Mouse (Mus musculus) C2C12 (cell line): ENCODE results near the gene Smco2. TPM values are rescaled to one million over a fixed set of nuclear protein-coding genes. Genes with fewer than 3 reads are reported as not detected.

Experiments
- H3K27me3 ChIP-seq: one replicate; pipeline ENCODE4 v1.6.1; 2011; ENCODE audit not compliant: control insufficient read depth, insufficient read depth, insufficient read length
- H3K36me3 ChIP-seq: one replicate; pipeline ENCODE4 v1.6.1; 2011; ENCODE audit not compliant: control insufficient read depth, insufficient read depth
- H3K4me3 ChIP-seq: one replicate; pipeline ENCODE4 v1.5.1; 2011; ENCODE audit warnings: mild to moderate bottlenecking, control low read depth; ENCODE audit not compliant: poor library complexity, insufficient read depth, severe bottlenecking
- H3K79me2 ChIP-seq: one replicate; pipeline ENCODE4 v1.6.1; 2011; ENCODE audit not compliant: control insufficient read depth, insufficient read depth
- H3K79me3 ChIP-seq: one replicate; pipeline ENCODE4 v1.6.1; 2011; ENCODE audit warnings: low read depth, control low read depth
- H3ac ChIP-seq: one replicate; pipeline ENCODE3; 2011; ENCODE audit warnings: low read depth; ENCODE audit not compliant: control insufficient read depth, insufficient read length
- CEBPB ChIP-seq: IDR thresholded peaks from one replicate; pipeline ENCODE4 v1.6.1; 2011; ENCODE audit warnings: low read depth, mild to moderate bottlenecking, control low read depth, moderate library complexity
- CTCF ChIP-seq: IDR thresholded peaks from one replicate; pipeline ENCODE4 v1.5.1; 2011; ENCODE audit not compliant: control insufficient read depth, insufficient read depth, insufficient read length
- FOSL1 ChIP-seq: IDR thresholded peaks from one replicate; pipeline ENCODE4 v1.8.0; 2011; ENCODE audit warnings: mild to moderate bottlenecking, low read length; ENCODE audit not compliant: poor library complexity, insufficient read depth, severe bottlenecking
- MAX ChIP-seq: IDR thresholded peaks from one replicate; pipeline ENCODE4 v1.6.1; 2011; ENCODE audit warnings: mild to moderate bottlenecking, control low read depth
- MYOD1 ChIP-seq: IDR thresholded peaks from one replicate; pipeline ENCODE4 v1.6.1; 2011; ENCODE audit warnings: low read depth; ENCODE audit not compliant: control insufficient read depth, insufficient read length
- MYOG ChIP-seq: IDR thresholded peaks from one replicate; pipeline ENCODE4 v1.6.1; 2011; ENCODE audit not compliant: control insufficient read depth, insufficient read length; ENCODE audit errors: extremely low read depth
- USF1 ChIP-seq: IDR thresholded peaks from one replicate; pipeline ENCODE4 v1.6.1; 2011; ENCODE audit warnings: low read depth, mild to moderate bottlenecking, control low read depth, moderate library complexity
- polyA plus RNA-seq: library from polyadenylated mRNA; unstranded; fragments of >200 nt; fragmentation: generic; extraction: Trizol; gene quantifications from one replicate; pipeline ENCODE4 v1.2.1, GENCODE M21; 2012; ENCODE audit warnings: missing spikeins

Smco2 gene
- polyA plus RNA-seq, 1 experiment = not detected

DNA sequence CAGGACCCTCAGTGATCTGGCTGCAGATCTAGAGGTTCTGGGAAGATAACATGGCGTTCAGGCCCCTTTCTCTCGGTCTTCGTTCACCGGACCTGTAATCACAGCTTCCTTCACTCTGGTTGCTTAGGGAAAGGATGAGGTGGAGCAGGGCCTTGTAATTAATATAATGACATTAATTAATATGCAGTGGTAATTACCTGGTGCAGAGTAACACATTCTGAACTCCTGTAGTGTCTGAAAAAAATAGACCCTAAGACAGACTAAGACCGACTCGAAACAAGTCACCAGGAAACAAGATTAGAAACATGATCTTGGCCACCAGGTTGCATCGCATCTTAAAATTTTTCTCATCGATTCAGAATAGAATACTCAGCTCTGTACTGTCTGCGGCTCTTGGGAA lies 30.0 kb downstream of the Smco2 start:
- Histone ChIP-seq H3K79me2 (no peaks in the 10 kb centered on the region), H3K36me3 (no peaks in the 10 kb centered on the region), H3K79me3 (no peaks in the 10 kb centered on the region), H3ac (no peak overlapping the region), H3K27me3 (no peaks in the 10 kb centered on the region), H3K4me3 (no peak overlapping the region)
- no peak for TF ChIP-seq MAX
- no peak for TF ChIP-seq CTCF
- TF ChIP-seq MYOG = no peak
- TF ChIP-seq CEBPB = no peak
- TF ChIP-seq USF1 = no peak
- no peak for TF ChIP-seq MYOD1
- no peak for TF ChIP-seq FOSL1

DNA sequence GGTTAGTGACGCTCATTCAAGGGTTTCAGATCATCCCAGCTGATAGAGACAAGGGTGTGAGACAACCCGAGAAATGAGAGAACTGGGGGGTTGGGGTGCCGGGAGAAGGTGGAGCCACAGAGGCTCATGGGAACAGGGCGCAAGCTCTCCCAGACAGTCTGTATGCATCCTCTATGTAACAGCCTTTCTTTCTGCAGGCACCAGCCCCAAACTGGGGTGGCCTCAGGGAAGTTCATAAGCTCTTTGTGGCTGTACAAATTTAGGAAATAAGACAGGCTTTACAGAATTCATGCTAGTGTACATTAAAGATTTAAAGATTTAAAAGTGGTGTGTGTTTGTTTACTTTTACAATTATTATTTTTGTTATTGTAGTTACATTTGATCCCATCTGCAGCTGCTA lies 30.4 kb downstream of the Smco2 start:
- Histone ChIP-seq H3ac (no peak overlapping the region), H3K4me3 (no peak overlapping the region), H3K79me2 (no peaks in the 10 kb centered on the region), H3K36me3 (no peaks in the 10 kb centered on the region), H3K79me3 (no peaks in the 10 kb centered on the region), H3K27me3 (no peaks in the 10 kb centered on the region)
- TF ChIP-seq FOSL1 (no peak), MYOD1 (no peak), CTCF (no peak), USF1 (no peak), MAX (no peak), MYOG (no peak), CEBPB (no peak)

DNA sequence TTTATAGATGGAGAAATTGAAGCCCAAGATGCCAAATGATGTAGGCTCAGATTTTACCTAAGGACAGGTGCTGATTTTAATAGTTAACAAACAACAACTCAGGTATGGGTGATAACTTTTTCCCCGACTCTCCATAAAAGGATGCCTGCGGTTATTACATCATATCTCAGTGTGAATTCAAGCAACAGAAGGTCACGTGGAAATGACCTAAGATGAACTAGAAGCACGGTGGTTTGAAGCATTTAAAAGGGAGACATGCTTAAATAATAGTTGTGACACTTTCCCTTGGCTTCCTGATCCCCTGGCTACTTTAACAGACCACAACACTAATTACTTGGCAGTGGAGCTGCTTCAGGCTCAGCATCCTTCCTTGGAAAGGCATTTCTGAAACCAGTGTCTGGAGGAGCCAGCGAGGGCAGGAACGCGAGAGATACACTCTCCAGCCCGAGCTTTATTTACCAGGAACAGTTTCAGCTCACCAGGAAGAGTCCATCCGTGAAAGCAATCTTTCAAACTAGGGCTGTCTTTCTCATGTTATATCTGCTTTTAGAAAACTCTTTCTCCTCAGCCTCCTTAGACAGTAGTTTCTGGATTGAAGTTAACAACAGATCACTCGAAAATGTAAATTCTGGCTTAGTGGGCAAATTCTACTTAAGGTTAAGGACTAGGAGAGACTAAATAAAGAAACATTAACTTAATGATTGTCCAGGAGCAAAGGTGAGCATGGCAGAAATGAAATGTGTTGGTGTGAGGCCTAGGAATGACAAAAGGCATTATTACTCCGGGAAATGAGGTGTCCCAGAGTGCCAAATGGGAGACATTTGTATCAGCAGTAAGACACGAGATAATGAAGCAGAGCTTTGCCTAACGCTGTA lies 32.2 kb downstream of the Smco2 start:
- H3ac ChIP-seq = no peak overlapping the region

DNA sequence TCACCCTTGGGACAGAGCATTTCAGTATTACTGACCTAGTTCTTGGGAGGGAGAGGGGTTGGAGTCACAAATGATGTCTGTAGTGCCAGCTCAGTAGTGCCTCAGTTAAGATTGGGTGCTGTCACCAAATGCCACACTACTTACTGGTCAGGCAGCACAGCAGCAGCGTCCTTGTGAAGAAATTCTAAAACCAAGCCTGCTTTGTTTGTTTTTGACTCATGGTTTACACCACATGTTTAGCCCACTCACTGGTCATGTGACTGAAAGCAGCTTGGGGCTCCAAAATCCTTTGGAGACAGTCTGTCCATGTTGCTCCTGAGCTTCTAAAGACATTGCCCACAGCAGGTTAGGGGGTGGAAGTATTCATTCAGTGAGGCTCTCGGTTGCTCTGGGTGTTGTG lies 33.5 kb downstream of the Smco2 start:
- no peak overlapping the region for H3ac ChIP-seq
- H3K36me3 ChIP-seq = no peaks in the 10 kb centered on the region
- H3K79me3 ChIP-seq = no peaks in the 10 kb centered on the region
- TF ChIP-seq CTCF = no peak
- peak; percentile 96 for TF ChIP-seq USF1
- TF ChIP-seq MYOG = no peak
- no peak for TF ChIP-seq MYOD1
- TF ChIP-seq FOSL1 = no peak
- TF ChIP-seq CEBPB = no peak
- peak; percentile 59 for TF ChIP-seq MAX
- H3K79me2 ChIP-seq = peaks cover 1% of the 10 kb centered on the region
- H3K27me3 ChIP-seq = no peaks in the 10 kb centered on the region
- no peak overlapping the region for H3K4me3 ChIP-seq

More for the DNA sequence above, 32.2 kb downstream of the Smco2 start:
- Histone ChIP-seq H3K27me3 (no peaks in the 10 kb centered on the region), H3K36me3 (no peaks in the 10 kb centered on the region), H3K4me3 (no peak overlapping the region), H3K79me3 (no peaks in the 10 kb centered on the region), H3K79me2 (no peaks in the 10 kb centered on the region)
- TF ChIP-seq CEBPB (no peak), MYOD1 (no peak), MAX (no peak), CTCF (no peak), FOSL1 (no peak), USF1 (no peak), MYOG (no peak)

DNA sequence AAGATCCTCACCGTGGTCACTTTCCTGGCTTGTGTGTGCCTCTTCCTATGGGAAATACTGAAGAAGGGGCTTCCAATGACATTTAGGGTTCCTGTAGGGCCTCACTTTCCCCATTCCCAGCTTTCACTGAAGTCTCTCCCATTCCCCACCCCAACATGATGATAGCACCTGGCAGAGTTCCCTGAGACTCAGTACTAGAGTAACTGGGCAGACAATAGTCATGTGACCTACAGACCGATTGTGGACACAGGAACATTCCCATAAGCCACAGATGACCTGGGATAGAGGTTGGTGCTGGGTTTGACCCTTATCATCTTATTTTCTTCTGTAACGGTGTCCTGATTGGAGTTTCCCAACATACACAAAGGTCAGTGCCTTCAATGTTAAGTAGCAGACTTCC lies 34.3 kb downstream of the Smco2 start:
- TF ChIP-seq CTCF (no peak), USF1 (peak; percentile 87), CEBPB (no peak), MAX (no peak)
- no peaks in the 10 kb centered on the region for H3K27me3 ChIP-seq
- peaks cover 5% of the 10 kb centered on the region for H3K79me3 ChIP-seq
- peaks cover 8% of the 10 kb centered on the region for H3K79me2 ChIP-seq
- H3K4me3 ChIP-seq = no peak overlapping the region
- H3K36me3 ChIP-seq = no peaks in the 10 kb centered on the region
- no peak overlapping the region for H3ac ChIP-seq

DNA sequence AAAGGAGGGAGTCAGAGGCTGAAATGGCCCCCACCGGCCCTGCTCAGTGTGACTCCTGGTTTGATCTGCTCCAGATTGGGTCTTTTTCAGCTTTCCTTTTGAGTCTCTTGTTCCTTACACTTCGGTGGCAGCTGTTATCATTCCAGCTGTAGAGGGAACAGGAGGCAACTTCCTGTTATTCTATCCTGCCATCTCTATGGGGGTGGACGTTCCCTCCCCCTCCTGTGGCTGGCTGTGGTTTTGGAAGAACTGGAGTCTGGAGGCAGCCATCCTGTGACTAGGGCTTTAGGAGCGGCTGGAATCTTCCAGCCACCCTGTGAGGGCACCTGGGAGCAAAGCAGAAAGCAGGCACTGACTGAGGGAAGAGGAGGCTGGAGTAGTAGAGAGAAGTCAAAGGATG lies 34.9 kb downstream of the Smco2 start:
- Histone ChIP-seq H3ac (peak overlapping the region; percentile 48), H3K4me3 (no peak overlapping the region), H3K27me3 (no peaks in the 10 kb centered on the region), H3K36me3 (no peaks in the 10 kb centered on the region), H3K79me3 (peaks cover 12% of the 10 kb centered on the region), H3K79me2 (peaks cover 15% of the 10 kb centered on the region)
- TF ChIP-seq CEBPB (no peak), CTCF (no peak), FOSL1 (no peak), MYOD1 (peak; percentile 93)
